Mouse (Mus musculus): ENCODE data around the gene Zdhhc12. TPM values are rescaled to one million over a fixed set of nuclear protein-coding genes. Genes with fewer than 3 reads are reported as not detected.
A peak's percentile ranks its signal among the peaks of the same experiment; 100 is the strongest.

Gene Zdhhc12
- polyA plus RNA-seq, 1 experiment from 2014 or later, result 66.2 TPM

GRCm38 (mm10) chr2:30091521-30091920 is 1.9 kb downstream of the Zdhhc12 start:
- no peak for DNase-seq (ENCODE audit: low spot score)
- peaks cover 32% of the 10 kb centered on the region for H3K4me1 ChIP-seq
- H3K9me3 ChIP-seq, result no peaks in the 10 kb centered on the region
- peaks cover 52% of the 10 kb centered on the region for H3K36me3 ChIP-seq
- no peaks in the 10 kb centered on the region for H3K27me3 ChIP-seq (ENCODE audit: insufficient read depth, poor library complexity, severe bottlenecking)
- WGBS, result 94% methylated on average over 12 of the region's 12 CpGs
- H3K4me3 ChIP-seq, result no peak overlapping the region
- no peak overlapping the region; the same call in 1 of the 2 replicates for H3K27ac ChIP-seq

- H3K9me3 ChIP-seq, result no peaks in the 10 kb centered on the region
- WGBS, result 93% methylated on average over 4 of the region's 4 CpGs
Measured at GRCm38 (mm10) chr2:30087310-30087709, 6.1 kb downstream of the Zdhhc12 start.

GRCm38 (mm10) chr2:30084632-30085031 is 8.8 kb downstream of the Zdhhc12 start:
- Histone ChIP-seq H3K36me3 (peaks cover 45% of the 10 kb centered on the region), H3K27ac (peak overlapping the region; percentile 63; the same call in 1 of the 2 replicates), H3K4me3 (peak overlapping the region; percentile 49), H3K4me1 (peaks cover 23% of the 10 kb centered on the region), H3K27me3 (ENCODE audit: insufficient read depth, poor library complexity, severe bottlenecking) (no peaks in the 10 kb centered on the region), H3K9me3 (no peaks in the 10 kb centered on the region)
- 11% methylated on average over 12 of the region's 12 CpGs for WGBS
- DNase-seq (ENCODE audit: low spot score), result no peak

More at GRCm38 (mm10) chr2:30087310-30087709, 6.1 kb downstream of the Zdhhc12 start:
- H3K36me3 ChIP-seq, result peaks cover 58% of the 10 kb centered on the region
- peaks cover 21% of the 10 kb centered on the region for H3K4me1 ChIP-seq
- no peak overlapping the region for H3K27ac ChIP-seq
- no peaks in the 10 kb centered on the region for H3K27me3 ChIP-seq (ENCODE audit: insufficient read depth, poor library complexity, severe bottlenecking)
- no peak overlapping the region for H3K4me3 ChIP-seq
- no peak for DNase-seq (ENCODE audit: low spot score)

GRCm38 (mm10) chr2:30084113-30084512 is 9.3 kb downstream of the Zdhhc12 start:
- Histone ChIP-seq H3K36me3 (peaks cover 44% of the 10 kb centered on the region), H3K4me1 (peaks cover 28% of the 10 kb centered on the region), H3K27ac (no peak overlapping the region), H3K9me3 (no peaks in the 10 kb centered on the region), H3K27me3 (ENCODE audit: insufficient read depth, poor library complexity, severe bottlenecking) (no peaks in the 10 kb centered on the region), H3K4me3 (no peak overlapping the region)
- DNase-seq (ENCODE audit: low spot score), result no peak
- WGBS, result 52% methylated on average over 5 of the region's 5 CpGs

GRCm38 (mm10) chr2:30080181-30080800 is 13.2 kb downstream of the Zdhhc12 start:
- 80% methylated on average over 15 of the region's 15 CpGs for WGBS

GRCm38 (mm10) chr2:30078760-30079159 is 14.7 kb downstream of the Zdhhc12 start:
- H3K9me3 ChIP-seq, result no peaks in the 10 kb centered on the region
- H3K27ac ChIP-seq, result peak overlapping the region; percentile 90
- peaks cover 23% of the 10 kb centered on the region for H3K36me3 ChIP-seq
- H3K4me3 ChIP-seq, result peak overlapping the region; percentile 71
- 62% methylated on average over 4 of the region's 4 CpGs for WGBS
- DNase-seq (ENCODE audit: low spot score), result no peak
- H3K4me1 ChIP-seq, result peaks cover 31% of the 10 kb centered on the region
- H3K27me3 ChIP-seq (ENCODE audit: insufficient read depth, poor library complexity, severe bottlenecking), result no peaks in the 10 kb centered on the region

More at GRCm38 (mm10) chr2:30080181-30080800, 13.2 kb downstream of the Zdhhc12 start:
- H3K27me3 ChIP-seq (ENCODE audit: insufficient read depth, poor library complexity, severe bottlenecking), result no peaks in the 10 kb centered on the region
- peaks cover 25% of the 10 kb centered on the region for H3K36me3 ChIP-seq
- H3K4me3 ChIP-seq, result no peak overlapping the region
- no peaks in the 10 kb centered on the region for H3K9me3 ChIP-seq
- peaks cover 43% of the 10 kb centered on the region for H3K4me1 ChIP-seq
- no peak overlapping the region; the same call in 1 of the 2 replicates for H3K27ac ChIP-seq
- DNase-seq (ENCODE audit: low spot score), result no peak

- Histone ChIP-seq H3K27me3 (ENCODE audit: insufficient read depth, poor library complexity, severe bottlenecking) (no peaks in the 10 kb centered on the region), H3K4me1 (peaks cover 31% of the 10 kb centered on the region), H3K9me3 (no peaks in the 10 kb centered on the region), H3K27ac (peak overlapping the region; percentile 90), H3K36me3 (peaks cover 26% of the 10 kb centered on the region), H3K4me3 (peak overlapping the region; percentile 71)
- WGBS, result 17% methylated on average over 10 of the region's 10 CpGs
- DNase-seq (ENCODE audit: low spot score), result no peak
Measured at GRCm38 (mm10) chr2:30078349-30078712, 15.1 kb downstream of the Zdhhc12 start.

- peak within 1 kb of the TSS; percentile 71 for H3K4me3 ChIP-seq
- peaks cover 31% of the 10 kb centered on the region for H3K4me1 ChIP-seq
- no peaks in the 10 kb centered on the region for H3K9me3 ChIP-seq
- peak within 1 kb of the TSS; percentile 90 for H3K27ac ChIP-seq
- DNase-seq (ENCODE audit: low spot score), result peak; percentile 92
- peaks cover 29% of the 10 kb centered on the region for H3K36me3 ChIP-seq
- H3K27me3 ChIP-seq (ENCODE audit: insufficient read depth, poor library complexity, severe bottlenecking), result no peaks in the 10 kb centered on the region
- WGBS, result 1% methylated on average over 53 of the region's 53 CpGs
Measured at GRCm38 (mm10) chr2:30077502-30078348, 15.7 kb downstream of the Zdhhc12 start, which contains the start of gene Pkn3. Gene Pkn3, plus strand, starts transcription at chr2:30077684.

GRCm38 (mm10) chr2:30076959-30077358 is 16.5 kb downstream of the Zdhhc12 start:
- peak overlapping the region; percentile 90; the same call in 1 of the 2 replicates for H3K27ac ChIP-seq
- peaks cover 31% of the 10 kb centered on the region for H3K4me1 ChIP-seq
- H3K27me3 ChIP-seq (ENCODE audit: insufficient read depth, poor library complexity, severe bottlenecking), result no peaks in the 10 kb centered on the region
- DNase-seq (ENCODE audit: low spot score), result no peak
- no peaks in the 10 kb centered on the region for H3K9me3 ChIP-seq
- H3K4me3 ChIP-seq, result peak overlapping the region; percentile 71
- H3K36me3 ChIP-seq, result peaks cover 33% of the 10 kb centered on the region
- WGBS, result 62% methylated on average over 6 of the region's 6 CpGs

- no peaks in the 10 kb centered on the region for H3K9me3 ChIP-seq
- WGBS, result 91% methylated on average over 9 of the region's 9 CpGs
- H3K4me3 ChIP-seq, result no peak overlapping the region
Measured at GRCm38 (mm10) chr2:30076439-30076838, 17.0 kb downstream of the Zdhhc12 start.

GRCm38 (mm10) chr2:30075625-30076024 is 17.8 kb downstream of the Zdhhc12 start:
- no peaks in the 10 kb centered on the region for H3K9me3 ChIP-seq
- no peak overlapping the region for H3K27ac ChIP-seq
- peaks cover 31% of the 10 kb centered on the region for H3K4me1 ChIP-seq
- peaks cover 26% of the 10 kb centered on the region for H3K36me3 ChIP-seq
- no peak for DNase-seq (ENCODE audit: low spot score)
- no peak overlapping the region for H3K4me3 ChIP-seq
- WGBS, result 84% methylated on average over 3 of the region's 3 CpGs
- H3K27me3 ChIP-seq (ENCODE audit: insufficient read depth, poor library complexity, severe bottlenecking), result no peaks in the 10 kb centered on the region

More at GRCm38 (mm10) chr2:30076439-30076838, 17.0 kb downstream of the Zdhhc12 start:
- peaks cover 31% of the 10 kb centered on the region for H3K4me1 ChIP-seq
- H3K27ac ChIP-seq, result no peak overlapping the region
- DNase-seq (ENCODE audit: low spot score), result no peak
- no peaks in the 10 kb centered on the region for H3K27me3 ChIP-seq (ENCODE audit: insufficient read depth, poor library complexity, severe bottlenecking)
- H3K36me3 ChIP-seq, result peaks cover 32% of the 10 kb centered on the region

GRCm38 (mm10) chr2:30073285-30073684 is 20.2 kb downstream of the Zdhhc12 start:
- DNase-seq (ENCODE audit: low spot score), result no peak
- WGBS, result 79% methylated on average over 3 of the region's 3 CpGs
- H3K27ac ChIP-seq, result no peak overlapping the region
- peaks cover 44% of the 10 kb centered on the region for H3K36me3 ChIP-seq
- no peaks in the 10 kb centered on the region for H3K27me3 ChIP-seq (ENCODE audit: insufficient read depth, poor library complexity, severe bottlenecking)
- H3K4me1 ChIP-seq, result peaks cover 10% of the 10 kb centered on the region
- H3K9me3 ChIP-seq, result no peaks in the 10 kb centered on the region
- no peak overlapping the region for H3K4me3 ChIP-seq

GRCm38 (mm10) chr2:30072875-30073274 is 20.6 kb downstream of the Zdhhc12 start:
- no peak for DNase-seq (ENCODE audit: low spot score)
- peaks cover 10% of the 10 kb centered on the region for H3K4me1 ChIP-seq
- H3K4me3 ChIP-seq, result no peak overlapping the region
- 77% methylated on average over 7 of the region's 7 CpGs for WGBS
- no peak overlapping the region for H3K27ac ChIP-seq
- H3K27me3 ChIP-seq (ENCODE audit: insufficient read depth, poor library complexity, severe bottlenecking), result no peaks in the 10 kb centered on the region
- no peaks in the 10 kb centered on the region for H3K9me3 ChIP-seq
- H3K36me3 ChIP-seq, result peaks cover 47% of the 10 kb centered on the region
